Mouse (Mus musculus) ES-Bruce4 (cell line): Measurements from ENCODE around the gene Nck2.

Experiments
- CTCF ChIP-seq: IDR thresholded peaks from one replicate; pipeline ENCODE4 v1.8.1; 2011; ENCODE audit warnings: low read depth, low read length
- EP300 ChIP-seq: IDR thresholded peaks from 2 replicates; pipeline ENCODE4 v1.6.1; 2011; ENCODE audit warnings: low read depth, low read length; ENCODE audit not compliant: insufficient read depth
- POLR2A ChIP-seq: IDR thresholded peaks from one replicate; pipeline ENCODE4 v1.8.1; 2011; ENCODE audit warnings: low read length; ENCODE audit not compliant: insufficient read depth

GRCm38 (mm10) chr1:43566677-43567377, 122.4 kb downstream of the Nck2 start:
- TF ChIP-seq CTCF (no peak), POLR2A (no peak), EP300 (no peak)
